Mouse (Mus musculus): ENCODE data around the gene Kremen1. TPM values are rescaled to one million over a fixed set of nuclear protein-coding genes. Genes with fewer than 3 reads are reported as not detected.
A peak's percentile ranks its signal among the peaks of the same experiment; 100 is the strongest.

Kremen1 gene
- total RNA-seq, 2 experiments from 2014 or later, result 99.8 to 106 TPM

DNA sequence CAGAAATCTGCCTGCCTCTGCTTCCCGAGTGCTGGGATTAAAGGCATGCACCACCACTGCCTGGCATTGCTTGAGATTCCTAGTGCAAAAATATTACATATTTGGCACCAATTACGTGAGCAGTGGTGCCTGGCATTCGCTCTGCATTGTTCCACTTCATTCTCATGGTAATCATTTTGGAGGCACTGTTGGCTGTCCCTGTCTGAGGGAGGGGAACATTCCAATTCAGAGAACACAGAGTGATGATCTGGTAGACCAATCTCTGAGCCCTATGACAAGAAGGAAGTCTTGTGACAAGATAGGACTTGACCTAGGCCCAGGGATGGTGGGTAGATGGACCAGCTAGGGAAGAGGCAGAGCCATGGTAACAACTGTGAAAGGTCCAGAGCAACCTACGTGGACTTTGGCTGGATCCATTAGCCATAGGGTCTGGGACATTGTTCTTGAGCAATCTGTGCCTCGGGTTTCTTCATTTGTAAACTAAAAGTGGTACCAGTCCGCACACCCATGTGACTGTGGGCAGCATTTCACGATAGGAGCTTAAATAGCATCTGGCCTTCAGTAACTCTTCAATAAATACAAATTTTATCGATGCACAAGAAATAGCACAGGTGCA is 8.6 kb upstream of the Kremen1 start:
- no peak for DNase-seq (ENCODE audit: low spot score in 2 of 2)

DNA sequence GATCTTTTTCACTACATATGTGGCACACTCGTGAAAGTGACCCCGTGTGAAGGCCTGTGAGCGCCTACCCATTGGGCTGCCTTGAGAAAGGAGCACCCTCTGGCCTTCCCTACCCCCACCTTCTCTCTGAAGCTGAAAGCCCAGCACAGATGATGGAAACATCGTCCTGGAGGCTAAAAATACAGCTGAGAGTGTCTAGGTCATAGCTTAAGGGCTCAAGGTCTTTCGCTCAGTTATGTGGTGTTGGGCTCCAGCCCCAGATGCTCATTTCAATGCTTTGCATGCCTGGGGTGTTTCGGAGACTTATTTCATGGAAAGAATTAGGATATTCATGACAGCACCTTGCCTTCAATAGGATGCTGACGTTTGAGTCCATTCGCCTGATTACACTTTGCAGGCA is 4.4 kb upstream of the Kremen1 start:
- no peak for DNase-seq (ENCODE audit: low spot score in 2 of 2)

DNA sequence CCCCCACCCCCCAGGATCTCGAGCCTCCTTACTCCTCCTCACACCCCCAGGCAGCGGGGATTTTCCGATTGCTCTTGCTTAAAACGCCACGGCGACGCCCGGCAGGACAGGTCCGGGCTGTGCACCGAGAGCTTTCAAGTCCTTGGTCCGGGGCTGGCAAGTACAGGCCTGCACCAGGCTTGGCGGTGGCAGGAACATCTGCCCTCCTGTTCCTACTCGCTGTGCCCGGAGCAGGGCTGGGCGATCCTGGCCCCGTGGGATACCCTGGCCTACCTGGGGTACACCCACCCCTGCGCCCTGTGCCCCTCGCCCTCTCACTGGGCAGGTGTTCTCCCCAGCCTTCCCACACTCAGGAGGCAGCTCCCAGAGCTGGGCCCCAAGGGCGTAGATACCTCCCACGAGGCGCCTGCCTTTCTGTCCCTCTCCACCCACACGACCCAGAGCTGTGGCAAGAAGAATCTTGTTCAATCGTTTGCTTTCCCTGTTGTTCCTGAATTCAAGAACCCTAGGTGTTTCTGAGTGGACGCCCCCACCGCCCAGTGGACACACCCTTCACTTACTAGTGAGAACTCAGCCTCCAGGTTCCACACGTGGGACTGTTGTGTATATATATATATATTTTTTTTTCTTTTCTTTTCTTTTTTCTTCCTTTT is 1.8 kb upstream of the Kremen1 start:
- DNase-seq (ENCODE audit: low spot score in 2 of 2), result no peak

DNA sequence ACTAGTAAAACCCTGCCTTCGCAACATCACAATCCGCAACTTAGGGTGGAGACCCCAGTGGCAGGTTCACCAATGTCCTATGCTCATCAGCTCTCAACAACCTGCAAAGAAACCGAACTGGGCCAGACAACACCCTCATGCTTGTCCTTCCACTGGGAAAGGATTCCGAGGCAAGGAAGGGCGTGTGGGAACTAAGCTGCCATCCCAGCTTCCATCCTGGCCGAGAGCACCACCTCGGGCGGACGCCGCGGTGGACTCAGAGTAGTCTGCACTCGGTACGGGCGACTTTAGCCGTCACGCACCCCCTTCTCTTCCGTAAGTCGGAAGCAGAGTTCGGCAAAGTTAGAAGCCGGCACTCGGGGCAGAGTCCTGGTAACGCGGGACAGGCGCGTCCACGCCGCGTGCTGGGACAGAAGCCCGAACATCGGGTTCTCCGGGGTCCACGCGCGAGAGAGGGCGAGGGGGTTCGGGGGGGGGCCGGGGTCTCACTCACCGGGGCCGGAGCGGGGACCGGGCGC is 357 bp downstream of the Kremen1 start:
- peak in 1 of 2 experiments; percentile 67 for DNase-seq (ENCODE audit: low spot score in 2 of 2)

DNA sequence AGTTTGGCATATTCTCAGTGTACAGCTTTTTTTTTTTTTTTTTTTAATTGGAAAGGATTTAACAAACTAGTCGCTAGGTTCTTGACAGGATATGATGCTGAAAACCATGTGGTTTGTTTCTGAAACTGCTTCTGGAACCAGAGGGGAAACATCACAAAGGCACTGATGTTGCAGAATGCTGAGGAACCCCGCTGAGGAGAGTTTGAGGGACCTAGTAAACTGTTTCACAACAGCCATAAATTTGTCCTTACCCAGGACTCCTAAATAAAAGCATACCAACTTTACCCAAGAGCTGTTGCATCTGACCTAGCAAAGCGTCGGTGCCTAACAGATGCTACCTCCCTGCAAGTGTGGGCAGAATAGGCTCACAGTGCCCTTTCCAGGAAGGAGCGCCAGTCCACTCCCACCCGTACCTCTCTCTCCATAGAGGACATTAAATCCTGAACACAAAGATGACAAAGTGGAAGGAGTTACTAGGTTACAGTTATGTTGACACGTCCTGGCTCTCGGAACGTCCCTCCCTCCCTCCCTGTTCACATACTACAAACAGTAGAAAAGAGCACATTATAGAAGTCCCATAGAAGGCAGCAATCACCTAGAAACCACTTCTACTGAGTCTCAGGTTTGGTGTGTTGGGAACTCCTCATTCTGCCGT is 1.3 kb downstream of the Kremen1 start:
- no peak for DNase-seq (ENCODE audit: low spot score in 2 of 2)

DNA sequence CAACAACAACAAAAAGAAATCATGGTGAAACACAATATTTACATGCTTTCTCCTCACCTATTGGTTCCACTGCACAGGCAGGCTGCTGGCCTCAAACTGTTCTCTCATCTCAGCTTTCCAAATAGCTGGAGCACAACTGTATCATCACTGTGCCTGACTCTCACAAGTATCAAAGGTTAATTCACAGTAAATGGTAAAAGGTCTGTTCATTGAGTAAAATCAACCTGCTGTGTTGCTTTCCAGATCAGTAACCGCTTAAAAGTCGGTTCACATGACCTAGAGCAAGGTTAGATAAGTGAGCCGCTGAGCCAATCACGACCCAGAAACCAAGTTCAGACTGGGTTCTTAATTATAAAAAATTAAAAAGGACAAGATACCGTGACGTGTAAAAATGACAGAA is 3.3 kb downstream of the Kremen1 start:
- DNase-seq (ENCODE audit: low spot score in 2 of 2), result no peak

DNA sequence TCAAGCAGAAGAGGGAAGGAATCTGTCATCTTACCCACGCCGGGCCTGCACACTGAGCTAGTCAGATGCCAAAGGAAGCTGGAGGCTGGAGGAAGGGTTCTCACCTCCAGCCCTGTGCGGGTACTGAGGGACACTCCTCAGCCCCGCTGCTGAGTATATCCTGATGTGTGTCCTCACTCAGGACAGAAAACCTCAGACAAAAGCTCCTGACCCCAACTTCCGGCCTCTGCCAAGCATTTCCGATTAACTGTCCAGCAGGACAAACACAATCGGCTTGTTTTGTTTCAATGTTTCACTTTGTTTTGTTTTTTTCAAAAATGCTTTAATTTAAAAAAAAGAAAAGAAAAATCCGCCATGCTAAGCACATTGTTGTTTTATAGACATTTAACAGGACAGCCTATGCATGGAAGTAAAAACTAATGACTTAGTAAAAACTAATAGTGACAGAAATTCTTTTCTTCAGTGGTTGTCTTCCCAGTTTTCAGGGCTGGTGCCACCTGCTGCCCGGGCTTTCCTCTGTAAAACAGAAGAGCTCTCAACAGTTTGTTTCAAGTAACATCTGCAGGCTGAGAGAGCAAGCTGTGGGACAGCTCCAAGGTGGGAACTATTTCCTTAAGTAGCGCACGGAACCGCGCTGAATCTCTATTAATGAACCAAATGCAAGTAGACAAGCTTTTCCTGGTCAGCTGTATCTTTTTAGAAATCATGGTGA is 4.1 kb downstream of the Kremen1 start:
- DNase-seq (ENCODE audit: low spot score in 2 of 2), result no peak

DNA sequence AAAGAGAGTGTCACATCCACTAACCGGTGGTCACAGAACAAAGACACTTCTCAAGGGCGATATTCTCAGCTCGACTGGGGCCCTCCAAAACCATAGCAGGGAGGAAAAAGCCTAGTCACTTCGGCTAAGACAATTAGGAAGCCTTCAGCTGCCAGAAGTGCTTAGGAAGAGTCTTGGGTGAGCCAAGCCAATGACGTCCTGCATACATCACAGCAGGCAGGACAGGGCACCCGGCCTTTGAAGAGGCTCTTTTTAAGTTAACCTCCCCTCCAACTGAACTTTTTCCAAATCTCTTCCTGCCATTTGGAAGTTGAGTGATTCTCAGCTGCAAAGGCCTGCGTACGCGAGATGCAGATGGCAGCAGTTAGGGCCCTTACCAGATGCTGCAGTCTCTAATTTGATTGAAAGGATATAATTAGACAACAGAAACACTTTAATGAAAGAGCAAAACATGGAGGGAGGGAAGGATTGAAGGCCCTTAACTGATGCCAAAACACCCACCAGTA is 5.8 kb downstream of the Kremen1 start:
- DNase-seq (ENCODE audit: low spot score in 2 of 2), result no peak

DNA sequence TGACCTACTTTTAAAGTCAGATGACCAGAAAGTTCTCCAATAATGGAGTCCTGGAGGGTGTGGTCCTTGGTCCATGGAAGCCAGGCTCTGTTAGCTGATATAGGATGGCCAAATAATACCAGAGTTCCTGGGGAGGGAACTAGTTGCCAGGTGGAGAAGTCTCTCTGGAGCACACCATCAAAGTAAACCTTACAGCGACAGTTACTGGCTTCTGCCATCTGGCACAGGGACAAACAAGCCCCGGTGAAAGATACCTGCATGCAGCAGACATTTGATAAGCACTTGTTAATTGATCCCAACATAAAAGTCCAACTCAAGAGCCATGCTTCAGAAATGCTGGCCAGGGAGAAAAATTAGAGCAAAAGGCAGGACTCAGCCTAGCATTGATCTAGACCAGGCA is 7.3 kb downstream of the Kremen1 start:
- no peak for DNase-seq (ENCODE audit: low spot score in 2 of 2)

DNA sequence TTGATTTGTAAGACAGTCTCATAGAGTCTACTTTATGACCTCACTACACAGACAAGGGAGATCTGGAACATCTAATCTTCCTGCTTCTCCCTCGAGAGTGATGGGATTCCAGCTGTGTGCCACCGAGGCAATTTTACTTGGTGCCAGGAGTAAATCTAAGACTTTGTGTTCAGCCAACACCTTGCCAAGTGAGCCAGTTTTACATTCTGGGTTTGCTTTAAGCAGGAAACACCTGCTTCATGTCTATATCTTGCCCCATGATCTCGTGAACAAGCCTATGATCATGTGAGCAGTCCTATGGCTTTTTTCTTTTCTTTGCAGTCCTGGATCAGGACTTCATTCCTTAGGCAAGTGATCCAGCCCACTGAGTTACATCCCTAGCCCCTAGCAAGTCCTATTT is 7.8 kb downstream of the Kremen1 start:
- no peak for DNase-seq (ENCODE audit: low spot score in 2 of 2)

DNA sequence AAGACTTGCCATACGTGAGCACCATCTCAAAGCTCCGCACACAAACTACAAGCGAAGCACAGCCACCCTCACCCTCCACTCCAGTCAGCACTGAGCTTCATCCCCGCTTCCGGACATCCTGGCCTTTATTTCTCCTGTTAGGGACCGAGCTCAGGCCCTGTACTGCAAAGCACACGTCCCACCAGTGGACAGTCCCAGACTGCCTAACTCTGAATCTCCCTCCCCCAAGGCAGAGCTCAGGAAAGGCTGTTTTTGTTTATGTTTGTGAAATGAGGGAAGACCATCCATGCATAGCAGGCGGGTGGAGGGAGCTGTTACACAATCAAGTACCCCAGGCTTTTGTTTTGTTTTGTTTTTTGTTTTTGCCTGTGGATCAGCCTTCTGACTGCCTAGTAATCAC is 8.6 kb downstream of the Kremen1 start:
- no peak for DNase-seq (ENCODE audit: low spot score in 2 of 2)

DNA sequence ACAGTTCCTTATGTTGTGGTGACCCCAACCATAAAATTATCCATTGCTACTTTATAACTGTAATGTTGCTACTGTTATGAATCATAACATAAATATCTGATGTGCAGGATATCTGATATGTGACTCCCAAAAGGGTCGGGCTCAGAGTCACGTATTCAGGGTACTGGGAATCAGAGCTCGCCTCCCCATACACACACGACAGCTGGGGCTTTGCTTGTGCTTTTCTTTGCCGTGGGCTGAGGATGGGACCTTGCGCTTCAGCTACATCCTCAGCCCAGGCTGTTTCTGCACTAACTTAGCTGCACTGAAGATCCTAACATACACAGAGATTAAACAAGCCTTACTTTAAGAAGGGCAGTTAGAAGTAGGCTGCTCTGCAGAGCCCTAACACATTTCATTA is 10.2 kb downstream of the Kremen1 start:
- no peak for DNase-seq (ENCODE audit: low spot score in 2 of 2)

DNA sequence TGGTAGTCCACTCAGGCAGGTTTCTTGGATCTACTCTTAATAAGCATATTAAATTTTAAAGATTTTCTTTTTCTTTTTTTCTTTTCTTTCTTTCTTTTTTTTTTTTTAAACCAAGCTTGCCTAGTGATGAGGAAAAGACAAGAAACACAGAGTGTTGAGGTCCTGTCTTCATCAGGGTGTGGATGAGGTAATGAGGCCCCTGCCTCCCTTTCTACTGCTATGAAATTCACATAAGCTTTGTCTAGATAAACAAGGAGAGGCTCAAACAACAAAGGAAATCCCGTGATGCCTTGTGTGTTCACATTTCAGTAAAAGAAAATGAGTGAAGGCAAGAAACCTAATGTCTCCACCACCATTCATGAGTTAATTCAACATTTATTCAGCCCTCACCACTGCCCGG is 13.2 kb downstream of the Kremen1 start:
- no peak for DNase-seq (ENCODE audit: low spot score in 2 of 2)

DNA sequence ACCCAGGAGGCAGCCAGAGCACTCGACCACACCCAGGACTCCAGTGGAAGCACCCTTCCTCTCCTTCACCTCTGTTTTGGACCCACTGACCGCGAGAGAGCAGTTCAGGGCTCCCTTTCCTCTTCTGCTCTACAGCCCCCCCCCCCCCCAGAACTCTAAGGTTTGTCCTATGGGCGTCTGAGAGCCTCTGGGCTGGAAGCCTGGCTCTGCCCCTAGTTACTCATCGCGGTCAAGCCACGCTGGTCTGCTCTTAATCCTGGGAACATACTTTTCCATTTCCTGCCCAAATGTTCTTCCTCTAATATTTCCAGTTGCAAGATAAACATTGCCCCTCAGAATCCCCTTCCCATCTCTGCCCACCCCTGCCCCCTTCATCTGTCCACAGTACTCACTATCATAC is 15.9 kb downstream of the Kremen1 start:
- no peak for DNase-seq (ENCODE audit: low spot score in 2 of 2)

DNA sequence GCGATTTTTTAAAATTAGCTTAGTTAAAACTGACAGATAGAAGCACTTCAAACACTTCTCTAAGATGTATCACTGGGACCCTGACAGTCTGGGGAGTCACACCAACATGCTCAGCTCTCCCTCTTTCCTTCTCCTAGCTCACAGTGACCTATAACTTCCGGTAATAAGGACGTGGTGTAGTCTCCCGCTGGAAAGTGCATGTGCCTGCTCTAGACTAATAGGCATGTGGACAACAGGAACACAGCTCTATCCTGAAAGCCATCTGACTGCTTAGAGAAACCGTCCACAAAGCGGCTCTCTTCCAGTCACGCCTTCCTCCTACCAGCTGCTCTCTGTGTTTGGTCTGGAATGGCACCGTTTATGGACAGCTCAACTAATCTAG is 16.6 kb downstream of the Kremen1 start:
- DNase-seq (ENCODE audit: low spot score in 2 of 2), result no peak

DNA sequence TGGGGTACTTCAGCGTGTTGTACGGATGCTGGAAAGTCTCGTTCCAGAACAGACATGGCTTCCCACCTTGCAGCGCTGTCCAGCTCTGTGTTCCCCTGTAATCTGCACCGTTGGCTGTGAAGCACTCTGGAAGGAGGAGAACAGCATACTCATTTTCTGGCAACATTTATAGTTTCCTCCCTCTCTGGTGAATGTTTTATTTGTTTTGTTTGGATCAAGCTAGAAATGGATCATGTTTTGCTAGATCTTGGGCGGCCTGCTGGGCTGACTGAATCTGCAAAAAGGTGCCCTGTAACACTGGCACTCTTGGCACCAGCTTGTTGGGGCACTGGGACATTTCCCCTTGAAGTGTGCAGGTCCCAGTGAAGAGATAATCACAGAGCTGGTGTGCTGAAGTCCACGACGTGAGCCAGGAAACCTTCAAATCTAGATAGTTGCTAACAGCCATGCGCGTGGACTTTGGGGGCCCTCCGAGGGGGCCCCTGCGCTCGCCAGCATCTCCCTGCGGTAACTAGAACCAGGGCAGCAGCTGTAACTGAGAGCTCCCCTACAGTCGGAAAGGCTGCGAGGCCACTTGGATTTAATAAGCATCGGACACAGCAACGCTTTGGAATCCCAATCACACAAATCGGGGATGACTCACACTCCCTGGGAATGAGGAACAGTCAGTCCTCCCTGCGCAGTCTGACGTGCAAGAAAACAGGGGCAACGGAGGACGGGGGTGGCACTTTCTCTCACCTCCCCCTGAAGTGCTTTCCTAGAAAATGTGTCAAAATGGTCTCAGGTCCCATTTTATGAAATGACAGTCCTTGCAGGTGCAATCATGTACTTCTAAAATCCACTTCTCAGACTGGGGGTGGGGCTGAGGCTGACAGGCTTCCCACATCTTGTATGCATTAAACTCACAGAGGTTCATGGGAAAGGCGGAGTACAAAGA is 17.3 kb downstream of the Kremen1 start:
- peak in 1 of 2 experiments; percentile 52 for DNase-seq (ENCODE audit: low spot score in 2 of 2)

DNA sequence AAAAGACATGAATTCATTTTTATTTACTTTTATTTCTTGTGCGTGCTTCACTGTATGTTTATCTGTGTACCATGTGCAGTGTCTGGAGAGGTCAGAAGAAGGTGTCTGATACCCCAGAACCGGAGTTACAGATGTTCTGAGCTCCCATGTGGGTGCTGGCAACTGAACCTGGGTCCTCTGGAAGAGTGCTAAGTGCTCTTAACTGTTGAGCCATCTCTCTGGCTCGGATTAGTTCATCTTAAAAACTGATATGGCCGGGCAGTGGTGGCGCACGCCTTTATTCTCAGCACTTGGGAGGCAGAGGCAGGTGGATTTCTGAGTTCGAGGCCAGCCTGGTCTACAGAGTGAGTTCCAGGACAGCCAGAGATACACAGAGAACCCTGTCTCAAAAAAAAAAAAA is 18.1 kb downstream of the Kremen1 start:
- DNase-seq (ENCODE audit: low spot score in 2 of 2), result no peak

DNA sequence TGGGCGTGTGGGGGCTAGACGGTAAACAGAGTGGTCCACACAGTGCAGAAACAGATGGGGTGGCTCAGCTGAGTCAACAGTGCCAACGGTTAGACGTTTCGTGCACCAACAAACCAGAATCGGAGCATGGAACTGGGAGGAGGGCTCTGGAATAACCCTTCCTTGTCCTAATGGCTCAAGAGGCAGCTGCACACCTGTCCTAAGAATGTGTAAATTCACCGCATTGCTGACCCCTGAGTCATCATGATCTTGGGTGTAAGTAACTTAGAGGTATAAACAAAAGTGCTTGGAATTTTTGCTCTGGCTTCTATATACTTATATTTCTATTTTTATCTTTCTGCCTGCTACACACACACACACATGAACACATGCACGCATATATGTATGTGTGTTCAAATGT is 19.2 kb downstream of the Kremen1 start:
- no peak for DNase-seq (ENCODE audit: low spot score in 2 of 2)

DNA sequence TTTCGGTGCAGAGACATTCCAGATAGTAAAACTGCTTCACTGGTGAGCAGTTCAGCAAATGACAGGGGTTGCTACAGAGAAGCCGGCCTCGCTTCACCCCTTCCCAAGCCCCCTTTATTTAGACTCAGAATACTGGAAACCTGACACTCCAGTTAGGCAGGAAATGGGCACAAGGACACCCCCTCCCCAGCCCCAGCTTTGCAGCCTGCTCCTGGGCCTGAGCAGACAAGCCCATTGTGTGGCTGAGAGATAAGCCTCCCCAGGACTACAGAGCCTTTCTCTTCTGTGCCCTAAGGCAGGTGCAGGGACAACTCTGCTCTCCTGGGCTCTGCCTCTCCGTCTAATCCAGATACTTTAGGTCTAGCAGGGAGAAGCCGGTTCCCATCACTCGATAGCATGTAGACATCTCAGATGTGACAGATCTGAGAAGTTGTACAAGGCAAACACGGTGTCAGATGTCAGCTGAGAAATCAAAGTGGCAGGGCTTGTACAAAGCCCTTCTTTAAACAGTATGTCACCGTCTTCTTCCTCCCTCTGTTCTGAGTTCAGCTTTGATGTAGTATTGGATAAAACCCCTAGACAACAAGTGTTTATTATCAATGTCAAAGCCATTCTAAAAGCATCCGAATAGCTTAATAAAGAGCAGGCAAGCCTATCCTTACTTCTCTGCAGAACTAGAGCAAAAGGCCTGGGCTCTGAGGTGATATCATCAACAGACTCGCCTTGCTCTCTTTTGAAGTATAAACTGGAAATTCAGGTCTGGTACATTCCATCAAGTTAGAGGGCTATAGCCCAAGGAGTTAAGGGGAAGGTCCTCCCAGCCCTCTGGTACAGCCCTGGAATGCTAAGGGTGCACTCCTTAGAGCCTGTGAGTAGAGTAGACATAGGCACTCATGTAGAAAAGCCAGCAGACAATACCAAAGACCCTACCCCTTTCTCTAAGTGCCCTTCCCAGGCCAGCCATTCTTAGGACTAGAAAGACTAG is 21.4 kb downstream of the Kremen1 start:
- DNase-seq (ENCODE audit: low spot score in 2 of 2), result no peak

Measured in gastrocnemius, postnatal 4 days (tissue).